Comparison of ENCODE assay signal across 8 mouse cellular contexts in the genomic region with DNA sequence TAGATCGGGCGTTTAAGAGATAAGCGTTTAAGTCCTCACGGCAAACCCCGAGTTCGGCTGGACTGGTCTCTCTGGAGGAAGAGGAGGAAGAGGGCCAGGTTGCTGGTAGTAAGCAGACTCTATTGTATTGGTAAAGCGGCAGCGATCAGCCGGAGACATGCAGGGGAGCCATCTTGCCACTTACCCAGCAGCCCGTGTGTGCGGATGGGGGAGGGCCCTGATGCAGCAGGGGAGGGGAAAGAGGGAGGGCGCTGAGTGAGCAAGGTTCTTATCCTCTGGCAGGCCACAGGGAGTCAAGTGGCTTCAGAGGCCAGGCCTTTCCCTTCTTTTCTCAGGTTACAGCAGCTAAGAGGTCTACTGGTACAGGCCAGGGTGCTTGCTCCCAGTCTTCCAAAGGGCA. TPM values are rescaled to one million over a fixed set of nuclear protein-coding genes. Genes with fewer than 3 reads are reported as not detected.
DNase-seq lines count a peak whose midpoint lies in the region; ATAC-seq and TF ChIP-seq lines count a peak whose summit lies in the region.

No protein-coding gene starts in this region.

- H3K27ac ChIP-seq in MEL (ENCODE audit: control insufficient read depth, low read depth, low read length) = peak overlapping the region; percentile 93
- H3K27ac ChIP-seq in forebrain, embryonic 15.5 days (replicated peaks) = peak overlapping the region; percentile 86
- peak overlapping the region; percentile 94 for H3K27ac ChIP-seq in layer of hippocampus, adult 2 months
- peak overlapping the region; percentile 84 for H3K27ac ChIP-seq in neural tube, embryonic 15.5 days (replicated peaks)

- peak; percentile 64 to 92; a peak in 3 of 4 replicates for TF ChIP-seq POLR2A in MEL (IDR thresholded peaks at IDR 0.05; ENCODE audit: control insufficient read depth in 1 of 2, insufficient read depth in 1 of 2, low read depth in 1 of 2, low read length in 2 of 2, poor library complexity in 1 of 2)
- TF ChIP-seq POLR2A in lung, adult 2 months (IDR thresholded peaks at IDR 0.05; ENCODE audit: borderline replicate concordance, extremely low read depth, low read depth, low read length) = peak; percentile 30; the same call in 1 of the 2 replicates

- H3K4me2 ChIP-seq in forebrain, embryonic 15.5 days (replicated peaks) = peak overlapping the region; percentile 93
- H3K4me2 ChIP-seq in neural tube, embryonic 15.5 days = peak overlapping the region; percentile 65

- peaks cover 24% of the 10 kb centered on the region for H3K79me2 ChIP-seq in MEL (ENCODE audit: control insufficient read depth, insufficient read depth, low read length, poor library complexity)

- DNase-seq in MEL (ENCODE audit: low read depth, low spot score) = peak; percentile 93
- DNase-seq in cerebellum, adult 11-12 months = peak; percentile 84
- peak; percentile 76 to 82 for DNase-seq in heart, postnatal 36 days
- DNase-seq in layer of hippocampus, adult 2 months (ENCODE audit: low spot score in 2 of 2) = peak; percentile 83 to 87
- DNase-seq in lung, adult 2 months = peak; percentile 74
- DNase-seq in testis, postnatal 10 days (ENCODE audit: low spot score) = peak; percentile 84

- intact Hi-C loops in heart, postnatal 36 days (cut with DNase I) = loop anchor here (5.0 kb wide), 1 partner anchor 34 kb away; a partner anchor contains a TSS

- peaks cover 9 to 30% of the 10 kb centered on the region in 2 experiments for H3K36me3 ChIP-seq in MEL (ENCODE audit: control insufficient read depth in 1 of 2, insufficient read depth in 2 of 2, low read length in 2 of 2)
- peaks cover 60% of the 10 kb centered on the region for H3K36me3 ChIP-seq in forebrain, embryonic 15.5 days
- peaks cover 58% of the 10 kb centered on the region for H3K36me3 ChIP-seq in neural tube, embryonic 15.5 days

- peak overlapping the region; percentile 96 to 97 for H3K4me3 ChIP-seq in MEL (ENCODE audit: control insufficient read depth in 1 of 2, insufficient read depth in 1 of 2, low read depth in 2 of 2, low read length in 2 of 2)
- H3K4me3 ChIP-seq in forebrain, embryonic 15.5 days = peak overlapping the region; percentile 70
- H3K4me3 ChIP-seq in layer of hippocampus, adult 2 months = peak overlapping the region; percentile 86
- peak overlapping the region; percentile 91 for H3K4me3 ChIP-seq in lung, adult 2 months (replicated peaks; ENCODE audit: extremely low read depth, low read depth, low read length)
- H3K4me3 ChIP-seq in neural tube, embryonic 15.5 days (replicated peaks) = peak overlapping the region; percentile 57

- WGBS in forebrain, embryonic 15.5 days = under 1% methylated on average over 12 of the region's 12 CpGs
- 1% methylated on average over 12 of the region's 12 CpGs for WGBS in lung, adult 2 months
- WGBS in neural tube, embryonic 15.5 days = under 1% methylated on average over 12 of the region's 12 CpGs

- H3K4me1 ChIP-seq in MEL (ENCODE audit: control insufficient read depth in 1 of 2, insufficient read depth in 2 of 2, low read length in 2 of 2) = peaks cover 3 to 24% of the 10 kb centered on the region in 2 experiments
- peaks cover 46% of the 10 kb centered on the region for H3K4me1 ChIP-seq in forebrain, embryonic 15.5 days
- H3K4me1 ChIP-seq in lung, adult 2 months (ENCODE audit: control insufficient read depth, insufficient read depth, low read length) = peaks cover 6% of the 10 kb centered on the region
- peaks cover 49% of the 10 kb centered on the region for H3K4me1 ChIP-seq in neural tube, embryonic 15.5 days

- no peaks in the 10 kb centered on the region for H3K9me3 ChIP-seq in MEL (replicated peaks; ENCODE audit: insufficient read depth, low read length)
- H3K9me3 ChIP-seq in forebrain, embryonic 15.5 days = no peaks in the 10 kb centered on the region
- no peaks in the 10 kb centered on the region for H3K9me3 ChIP-seq in neural tube, embryonic 15.5 days (replicated peaks)

- no peak for TF ChIP-seq CTCF in MEL (IDR thresholded peaks at IDR 0.05 in 2 of 3, conservative IDR thresholded peaks at IDR 0.05 in 1 of 3; ENCODE audit: control insufficient read depth in 1 of 3, insufficient read depth in 1 of 3, low read depth in 2 of 3, low read length in 3 of 3, poor library complexity in 1 of 3, severe bottlenecking in 1 of 3)
- no peak for TF ChIP-seq CTCF in layer of hippocampus, adult 2 months (conservative IDR thresholded peaks at IDR 0.05)
- no peak for TF ChIP-seq CTCF in lung, adult 2 months (IDR thresholded peaks at IDR 0.05; ENCODE audit: insufficient read depth, low read length)

- no peak for TF ChIP-seq EP300 in MEL (IDR thresholded peaks at IDR 0.05; ENCODE audit: low read depth in 1 of 2, low read length in 2 of 2)

- peak; percentile 81 for ATAC-seq in forebrain, embryonic 15.5 days (replicated peaks)
- peak; percentile 77 for ATAC-seq in neural tube, embryonic 15.5 days (ENCODE audit: low FRiP score)

- H3K9ac ChIP-seq in MEL (ENCODE audit: control insufficient read depth, low read depth, low read length, poor library complexity, severe bottlenecking) = peak overlapping the region; percentile 96
- peak overlapping the region; percentile 74 for H3K9ac ChIP-seq in forebrain, embryonic 15.5 days (replicated peaks)
- H3K9ac ChIP-seq in neural tube, embryonic 15.5 days (replicated peaks) = peak overlapping the region; percentile 62

- no peak for TF ChIP-seq RAD21 in MEL (IDR thresholded peaks at IDR 0.05; ENCODE audit: low read depth, low read length)

- no peaks in the 10 kb centered on the region for H3K27me3 ChIP-seq in MEL (ENCODE audit: control insufficient read depth in 1 of 2, insufficient read depth in 2 of 2, low read length in 2 of 2)
- no peaks in the 10 kb centered on the region for H3K27me3 ChIP-seq in forebrain, embryonic 15.5 days
- no peaks in the 10 kb centered on the region for H3K27me3 ChIP-seq in neural tube, embryonic 15.5 days (replicated peaks)

TF ChIP-seq in MEL, 35 proteins besides CTCF, POLR2A, EP300 and RAD21 (continues in another document):
- TF ChIP-seq POLR2AphosphoS5 (IDR thresholded peaks at IDR 0.05; ENCODE audit: borderline replicate concordance, low read depth, low read length) (0 out of 2 replicates have a peak, but pooled peaks have one; percentile 29), MXI1 (IDR thresholded peaks at IDR 0.05; ENCODE audit: low read depth, low read length) (peak; percentile 47; the same call in 1 of the 2 replicates), TBP (IDR thresholded peaks at IDR 0.05; ENCODE audit: low read depth, low read length) (peak; percentile 57; the same call in 1 of the 2 replicates), CHD1 (IDR thresholded peaks at IDR 0.05; ENCODE audit: low read depth, low read length) (peak; percentile 91; the same call in 1 of the 2 replicates), MAZ (IDR thresholded peaks at IDR 0.05; ENCODE audit: low read depth, low read length) (peak; percentile 86), HCFC1 (IDR thresholded peaks at IDR 0.05; ENCODE audit: low read depth, low read length) (peak; percentile 78)

RNA-seq across cellular contexts. Expression of a gene that starts 12.3 kb away (rescaled TPM):
- total RNA-seq in MEL (2012; rRNA removed) = 0.89 and 0.92 TPM in 2 replicates
- 1 to 10 TPM in 1 of 2 experiments, not detected in 1; 5.8 TPM for polyA plus RNA-seq in MEL (2012; ENCODE audit: insufficient read depth in 1 of 2, insufficient read length in 2 of 2, low read depth in 1 of 2, low replicate concordance in 2 of 2, missing spikeins in 1 of 2)
- 7.6 and 8.6 TPM in 2 replicates for polyA plus RNA-seq in forebrain, embryonic 15.5 days (2015; fragmentation: Nextera tagmentation; extraction: Ambion mirVana)
- total RNA-seq in heart, postnatal 36 days (2021) = under 1 TPM; 0.27 to 0.44 TPM
- 10 to 100 TPM; 22.5 to 27.5 TPM for total RNA-seq in layer of hippocampus, adult 2 months (2021)
- 2.8 and 2.9 TPM in 2 replicates for polyA plus RNA-seq in lung, adult 2 months (2012; rRNA removed)
- polyA plus RNA-seq in neural tube, embryonic 15.5 days (2015; fragmentation: Nextera tagmentation; extraction: Ambion mirVana) = 13.2 and 14.0 TPM in 2 replicates

RNA-seq across cellular contexts. Expression of a gene that starts 12.7 kb away (rescaled TPM):
- not detected in 2 replicates for total RNA-seq in MEL (2012; rRNA removed)
- polyA plus RNA-seq in MEL (2012; ENCODE audit: insufficient read depth in 1 of 2, insufficient read length in 2 of 2, low read depth in 1 of 2, low replicate concordance in 2 of 2, missing spikeins in 1 of 2) = under 1 TPM in 1 of 2 experiments, not detected in 1; 0.99 TPM
- not detected in 2 replicates for polyA plus RNA-seq in forebrain, embryonic 15.5 days (2015; fragmentation: Nextera tagmentation; extraction: Ambion mirVana)
- not detected for total RNA-seq in heart, postnatal 36 days (2021)
- total RNA-seq in layer of hippocampus, adult 2 months (2021) = not detected
- polyA plus RNA-seq in lung, adult 2 months (2012; rRNA removed) = not detected in 2 replicates
- not detected in 2 replicates for polyA plus RNA-seq in neural tube, embryonic 15.5 days (2015; fragmentation: Nextera tagmentation; extraction: Ambion mirVana)

RNA-seq across cellular contexts. Expression of a gene that starts 32.3 kb away (rescaled TPM):
- not detected in 2 replicates for total RNA-seq in MEL (2012; rRNA removed)
- polyA plus RNA-seq in MEL (2012; ENCODE audit: insufficient read depth in 1 of 2, insufficient read length in 2 of 2, low read depth in 1 of 2, low replicate concordance in 2 of 2, missing spikeins in 1 of 2) = under 1 TPM in 1 of 2 experiments, not detected in 1; 0.06 TPM
- 0.15 TPM in 1 of 2 replicates, not detected in the other for polyA plus RNA-seq in forebrain, embryonic 15.5 days (2015; fragmentation: Nextera tagmentation; extraction: Ambion mirVana)
- not detected for total RNA-seq in heart, postnatal 36 days (2021)
- under 1 TPM; 0.22 to 0.28 TPM for total RNA-seq in layer of hippocampus, adult 2 months (2021)
- not detected in 2 replicates for polyA plus RNA-seq in lung, adult 2 months (2012; rRNA removed)
- polyA plus RNA-seq in neural tube, embryonic 15.5 days (2015; fragmentation: Nextera tagmentation; extraction: Ambion mirVana) = 0.04 and 27.8 TPM in 2 replicates

RNA-seq across cellular contexts. Expression of a gene that starts 32.5 kb away (rescaled TPM):
- 44.2 and 47.0 TPM in 2 replicates for total RNA-seq in MEL (2012; rRNA removed)
- polyA plus RNA-seq in MEL (2012; ENCODE audit: insufficient read depth in 1 of 2, insufficient read length in 2 of 2, low read depth in 1 of 2, low replicate concordance in 2 of 2, missing spikeins in 1 of 2) = 10 to 100 TPM in 1 of 2 experiments, not detected in 1; 72.8 TPM
- 71.2 and 71.6 TPM in 2 replicates for polyA plus RNA-seq in forebrain, embryonic 15.5 days (2015; fragmentation: Nextera tagmentation; extraction: Ambion mirVana)
- 10 to 100 TPM; 14.5 to 16.1 TPM for total RNA-seq in heart, postnatal 36 days (2021)
- total RNA-seq in layer of hippocampus, adult 2 months (2021) = 10 to 100 TPM; 20.8 to 22.1 TPM
- 49.8 and 50.5 TPM in 2 replicates for polyA plus RNA-seq in lung, adult 2 months (2012; rRNA removed)
- 72.2 and 72.3 TPM in 2 replicates for polyA plus RNA-seq in neural tube, embryonic 15.5 days (2015; fragmentation: Nextera tagmentation; extraction: Ambion mirVana)

RNA-seq across cellular contexts. Expression of a gene that starts 33.2 kb away (rescaled TPM):
- total RNA-seq in MEL (2012; rRNA removed) = 110 and 115 TPM in 2 replicates
- 100 to 1,000 TPM; 103 to 248 TPM for polyA plus RNA-seq in MEL (2012; ENCODE audit: insufficient read depth in 1 of 2, insufficient read length in 2 of 2, low read depth in 1 of 2, low replicate concordance in 2 of 2, missing spikeins in 1 of 2)
- polyA plus RNA-seq in forebrain, embryonic 15.5 days (2015; fragmentation: Nextera tagmentation; extraction: Ambion mirVana) = 171 and 181 TPM in 2 replicates
- total RNA-seq in heart, postnatal 36 days (2021) = 10 to 100 TPM; 72.2 to 80.2 TPM
- total RNA-seq in layer of hippocampus, adult 2 months (2021) = 100 to 1,000 TPM; 223 to 242 TPM
- polyA plus RNA-seq in lung, adult 2 months (2012; rRNA removed) = 100 and 121 TPM in 2 replicates
- 113 and 115 TPM in 2 replicates for polyA plus RNA-seq in neural tube, embryonic 15.5 days (2015; fragmentation: Nextera tagmentation; extraction: Ambion mirVana)

Comparison
In these comparisons a context has a peak if more than half of its experiments do, and no peak if none do; other contexts are left out.
1. Peak in every context shown above with its lines: DNase-seq, ATAC-seq, H3K4me3 ChIP-seq and H3K27ac ChIP-seq.